Mouse (Mus musculus) testis, adult 2 months (tissue): ENCODE results near the gene Gucy1a1.

Experiments
- CTCF ChIP-seq: fragments of 200-500 bp; IDR thresholded peaks from 2 replicates; pipeline ENCODE4 v1.5.1; 2012; ENCODE audit warnings: low read depth, mild to moderate bottlenecking, inconsistent platforms, low read length, moderate library complexity; ENCODE audit not compliant: control insufficient read depth, insufficient read depth, insufficient replicate concordance
- POLR2A ChIP-seq: fragments of 200-500 bp; IDR thresholded peaks from 2 replicates; pipeline ENCODE4 v1.6.1; 2012; ENCODE audit warnings: low read depth, mild to moderate bottlenecking, inconsistent platforms, low read length, moderate library complexity; ENCODE audit not compliant: control insufficient read depth

DNA sequence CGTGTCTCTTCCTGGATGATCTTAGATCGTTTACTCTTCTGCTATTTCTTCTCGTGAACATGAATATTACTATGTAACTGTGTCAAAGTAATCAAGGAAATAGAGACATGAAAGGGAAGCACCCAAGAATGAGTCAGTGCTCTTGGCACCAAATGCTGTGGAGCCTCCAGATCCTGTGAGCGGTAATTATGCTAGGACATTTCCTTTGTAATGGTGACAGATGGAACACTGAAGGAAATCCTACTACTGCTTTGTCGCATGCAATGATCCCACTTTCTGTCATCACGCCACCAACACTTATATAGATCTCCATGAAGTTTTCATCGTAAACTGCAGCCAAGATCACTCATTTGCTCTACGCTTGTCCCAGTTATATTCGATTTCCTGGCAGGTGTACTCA is 40.0 kb upstream of the Gucy1a1 start:
- TF ChIP-seq CTCF (no peak), POLR2A (no peak)
